Mouse (Mus musculus): Measurements from ENCODE around the gene Dnaic2.

Dnaic2 gene

GRCm38 (mm10) chr11:114702311-114702995 is 24.8 kb upstream of the Dnaic2 start:
- no peak for DNase-seq (ENCODE audit: low read depth, low spot score)

GRCm38 (mm10) chr11:114702996-114703361 is 24.2 kb upstream of the Dnaic2 start:
- no peak for DNase-seq (ENCODE audit: low read depth, low spot score)

- DNase-seq (ENCODE audit: low read depth, low spot score), result no peak
Observed at GRCm38 (mm10) chr11:114704071-114704913, 22.9 kb upstream of the Dnaic2 start.

- no peak for DNase-seq (ENCODE audit: low read depth, low spot score)
Observed at GRCm38 (mm10) chr11:114706358-114706757, 20.9 kb upstream of the Dnaic2 start.

GRCm38 (mm10) chr11:114711393-114711792 is 15.8 kb upstream of the Dnaic2 start:
- no peak for DNase-seq (ENCODE audit: low read depth, low spot score)

- no peak for DNase-seq (ENCODE audit: low read depth, low spot score)
Observed at GRCm38 (mm10) chr11:114711861-114712260, 15.3 kb upstream of the Dnaic2 start.

GRCm38 (mm10) chr11:114714526-114714925 is 12.7 kb upstream of the Dnaic2 start:
- DNase-seq (ENCODE audit: low read depth, low spot score), result no peak

GRCm38 (mm10) chr11:114715531-114715930 is 11.7 kb upstream of the Dnaic2 start:
- DNase-seq (ENCODE audit: low read depth, low spot score), result no peak

GRCm38 (mm10) chr11:114720535-114720934 is 6.7 kb upstream of the Dnaic2 start:
- no peak for DNase-seq (ENCODE audit: low read depth, low spot score)

- DNase-seq (ENCODE audit: low read depth, low spot score), result no peak
Observed at GRCm38 (mm10) chr11:114722438-114722837, 4.8 kb upstream of the Dnaic2 start.

GRCm38 (mm10) chr11:114723030-114723429 is 4.2 kb upstream of the Dnaic2 start:
- no peak for DNase-seq (ENCODE audit: low read depth, low spot score)

GRCm38 (mm10) chr11:114724787-114725590 is 2.2 kb upstream of the Dnaic2 start:
- DNase-seq (ENCODE audit: low read depth, low spot score), result no peak

- no peak for DNase-seq (ENCODE audit: low read depth, low spot score)
Observed at GRCm38 (mm10) chr11:114727826-114728186, 598 bp downstream of the Dnaic2 start.

- DNase-seq (ENCODE audit: low read depth, low spot score), result no peak
Observed at GRCm38 (mm10) chr11:114728333-114728732, 1.1 kb downstream of the Dnaic2 start.

GRCm38 (mm10) chr11:114729832-114730363 is 2.7 kb downstream of the Dnaic2 start:
- no peak for DNase-seq (ENCODE audit: low read depth, low spot score)

- DNase-seq (ENCODE audit: low read depth, low spot score), result peak; percentile 38
Observed at GRCm38 (mm10) chr11:114731711-114732110, 4.5 kb downstream of the Dnaic2 start.

GRCm38 (mm10) chr11:114732890-114733289 is 5.7 kb downstream of the Dnaic2 start:
- DNase-seq (ENCODE audit: low read depth, low spot score), result peak; percentile 38

GRCm38 (mm10) chr11:114736111-114736510 is 8.9 kb downstream of the Dnaic2 start:
- no peak for DNase-seq (ENCODE audit: low read depth, low spot score)

- peak; percentile 43 for DNase-seq (ENCODE audit: low read depth, low spot score)
Observed at GRCm38 (mm10) chr11:114736913-114737624, 9.9 kb downstream of the Dnaic2 start.

- no peak for DNase-seq (ENCODE audit: low read depth, low spot score)
Observed at GRCm38 (mm10) chr11:114740598-114740997, 13.4 kb downstream of the Dnaic2 start.

- no peak for DNase-seq (ENCODE audit: low read depth, low spot score)
Observed at GRCm38 (mm10) chr11:114741451-114741850, 14.2 kb downstream of the Dnaic2 start.

All from WW6 (cell line).